Mouse (Mus musculus) neural tube, postnatal 0 days (tissue): ENCODE results near the gene Rhox4f. TPM values are rescaled to one million over a fixed set of nuclear protein-coding genes. Genes with fewer than 3 reads are reported as not detected.

ENCODE experiments used
- polyA plus RNA-seq: library from polyadenylated mRNA; unstranded; fragments of >200 nt; fragmentation: Nextera tagmentation; extraction: Ambion mirVana; gene quantifications from 2 replicates; pipeline ENCODE4 v1.2.1, GENCODE M21; 2015

Gene Rhox4f
- polyA plus RNA-seq = not detected in 2 replicates

DNA sequence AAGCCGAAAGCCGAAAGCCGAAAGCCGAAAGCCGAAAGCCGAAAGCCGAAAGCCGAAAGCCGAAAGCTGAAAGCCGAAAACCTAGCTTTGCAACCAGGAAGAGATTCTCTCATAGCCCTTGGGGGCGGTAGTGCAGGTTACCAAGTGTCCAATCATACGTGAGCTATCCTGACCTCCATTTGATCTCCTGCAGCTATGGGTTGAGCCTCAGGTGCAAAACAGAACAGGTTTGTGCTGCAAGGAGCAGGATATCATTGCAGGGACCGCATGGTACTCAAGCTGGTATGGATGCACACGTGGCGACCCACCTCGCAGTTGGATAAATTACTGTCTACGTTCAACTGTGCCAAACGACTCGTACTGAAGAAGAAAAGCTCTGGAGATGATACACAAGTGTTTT is at the start of gene Rhox4f:
Rhox4f (minus strand) TSS at position 101 of the 400 bp plus-strand sequence.

DNA sequence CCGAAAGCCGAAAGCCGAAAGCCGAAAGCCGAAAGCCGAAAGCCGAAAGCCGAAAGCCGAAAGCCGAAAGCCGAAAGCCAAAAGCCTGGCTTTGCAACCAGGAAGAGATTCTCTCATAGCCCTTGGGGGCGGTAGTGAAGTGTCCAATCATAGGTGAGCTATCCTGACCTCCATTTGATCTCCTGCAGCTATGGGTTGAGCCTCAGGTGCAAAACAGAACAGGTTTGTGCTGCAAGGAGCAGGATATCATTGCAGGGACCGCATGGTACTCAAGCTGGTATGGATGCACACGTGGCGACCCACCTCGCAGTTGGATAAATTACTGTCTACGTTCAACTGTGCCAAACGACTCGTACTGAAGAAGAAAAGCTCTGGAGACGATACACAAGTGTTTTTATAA is 43.7 kb upstream of the Rhox4f start, which contains the start of gene Rhox4g:
Rhox4g (minus strand) TSS at position 101 of the 400 bp plus-strand sequence.

DNA sequence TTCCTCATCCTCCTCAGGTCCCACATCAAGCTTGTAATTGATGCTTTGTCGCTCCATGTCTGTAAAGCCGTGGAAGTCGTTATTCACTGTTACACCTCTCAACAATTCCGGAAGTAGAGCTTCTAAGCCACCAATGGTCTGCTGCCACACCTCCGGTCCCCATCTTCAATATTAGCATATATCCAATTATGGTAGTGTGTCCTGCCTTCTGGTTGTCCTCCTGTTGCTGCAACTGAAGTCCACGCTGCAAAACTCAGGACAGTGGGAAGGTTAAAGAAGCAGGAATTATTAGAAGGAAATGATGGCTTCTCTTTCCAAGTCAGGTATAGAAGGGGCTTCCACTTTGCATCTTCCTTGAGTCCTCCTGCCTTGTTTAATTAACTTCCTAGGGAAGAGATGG is 35.9 kb upstream of the Rhox4f start, which contains the start of gene Rhox2g:
Rhox2g (minus strand) TSS at position 101 of the 400 bp plus-strand sequence.

DNA sequence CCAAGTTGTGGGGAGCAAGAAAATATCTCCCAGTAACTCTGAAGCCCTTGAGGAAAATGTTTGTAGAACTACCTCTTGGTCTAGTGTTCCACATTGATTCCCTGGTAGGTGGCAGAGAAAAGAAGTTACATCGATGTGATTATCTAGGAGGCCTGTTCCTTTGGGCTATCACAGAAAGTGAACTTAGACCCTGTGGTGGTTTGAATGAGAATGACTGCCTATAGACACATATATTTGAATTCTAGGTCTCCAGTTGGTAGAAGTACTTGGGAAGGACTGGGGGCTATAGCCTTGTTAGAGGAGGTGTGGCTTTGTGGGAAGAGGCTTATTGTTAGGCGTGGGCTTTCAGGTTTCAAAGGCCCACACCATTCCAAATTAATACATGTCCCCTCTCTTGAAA is 21.0 kb upstream of the Rhox4f start, which contains the start of gene Rhox3g:
Rhox3g (minus strand) TSS at position 101 of the 400 bp plus-strand sequence.

DNA sequence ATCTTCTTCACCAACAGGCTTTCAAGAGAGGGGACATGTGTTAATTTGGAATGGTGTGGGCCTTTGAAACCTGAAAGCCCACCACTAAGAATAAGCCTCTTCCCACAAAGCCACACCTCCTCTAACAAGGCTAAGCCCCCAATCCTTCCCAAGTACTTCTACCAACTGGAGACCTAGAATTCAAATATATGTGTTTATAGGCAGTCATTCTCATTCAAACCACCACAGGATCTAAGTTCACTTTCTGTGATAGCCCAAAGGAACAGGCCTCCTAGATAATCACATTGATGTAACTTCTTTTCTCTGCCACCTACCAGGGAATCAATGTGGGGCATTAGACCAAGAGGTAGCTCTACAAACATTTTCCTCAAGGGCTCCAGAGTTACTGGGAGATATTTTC is 26.8 kb downstream of the Rhox4f start, which contains the start of gene Rhox3f:
Rhox3f (plus strand) TSS at position 301 of the 400 bp plus-strand sequence.

DNA sequence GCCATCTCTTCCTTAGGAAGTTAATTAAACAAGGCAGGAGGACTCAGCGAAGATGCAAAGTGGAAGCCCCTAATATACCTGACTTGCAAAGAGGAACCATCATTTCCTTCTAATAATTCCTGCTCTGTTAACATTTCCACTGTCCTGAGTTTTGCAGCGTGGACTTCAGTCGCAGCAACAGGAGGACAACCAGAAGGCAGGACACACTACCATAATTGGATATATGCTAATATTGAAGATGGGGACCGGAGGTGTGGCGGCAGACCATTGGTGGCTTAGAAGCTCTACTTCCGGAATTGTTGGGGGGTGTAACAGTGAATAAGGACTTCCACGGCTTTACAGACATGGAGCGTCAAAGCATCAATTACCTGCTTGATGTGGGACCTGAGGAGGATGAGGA is 36.4 kb downstream of the Rhox4f start, which contains the start of gene Rhox2f:
Rhox2f (plus strand) TSS at position 301 of the 400 bp plus-strand sequence.

DNA sequence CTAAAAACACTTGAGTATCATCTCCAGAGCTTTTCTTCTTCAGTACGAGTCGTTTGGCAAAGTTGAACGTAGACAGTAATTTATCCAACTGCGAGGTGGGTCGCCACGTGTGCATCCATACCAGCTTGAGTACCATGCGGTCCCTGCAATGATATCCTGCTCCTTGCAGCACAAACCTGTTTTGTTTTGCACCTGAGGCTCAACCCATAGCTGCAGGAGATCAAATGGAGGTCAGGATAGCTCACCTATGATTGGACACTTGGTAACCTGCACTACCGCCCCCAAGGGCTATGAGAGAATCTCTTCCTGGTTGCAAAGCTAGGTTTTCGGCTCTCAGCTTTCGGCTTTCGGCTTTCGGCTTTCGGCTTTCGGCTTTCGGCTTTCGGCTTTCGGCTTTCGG is 50.4 kb downstream of the Rhox4f start, which contains the start of gene Rhox4e:
Rhox4e (plus strand) TSS at position 301 of the 400 bp plus-strand sequence.

Other genes with a start within 250 kb of the Rhox4f start
- not detected in 2 replicates for gene Rhox3a2, start 227.7 kb downstream of the Rhox4f start, polyA plus RNA-seq
- not detected in 2 replicates for gene Rhox4a2, start 216.9 kb downstream of the Rhox4f start, polyA plus RNA-seq
- not detected in 2 replicates for gene Rhox2b, start 195.6 kb downstream of the Rhox4f start, polyA plus RNA-seq
- not detected in 2 replicates for gene Rhox4b, start 175.2 kb downstream of the Rhox4f start, polyA plus RNA-seq
- gene Rhox2c, start 154.0 kb downstream of the Rhox4f start, polyA plus RNA-seq = not detected in 2 replicates
- not detected in 2 replicates for gene Rhox3c, start 149.1 kb downstream of the Rhox4f start, polyA plus RNA-seq
- gene Rhox4c, start 127.4 kb downstream of the Rhox4f start, polyA plus RNA-seq = not detected in 2 replicates
- not detected in 2 replicates for gene Rhox2d, start 114.3 kb downstream of the Rhox4f start, polyA plus RNA-seq
- gene Rhox4d, start 93.3 kb downstream of the Rhox4f start, polyA plus RNA-seq = not detected in 2 replicates
- not detected in 2 replicates for gene Rhox2e, start 77.3 kb downstream of the Rhox4f start, polyA plus RNA-seq
- gene Rhox3e, start 65.7 kb downstream of the Rhox4f start, polyA plus RNA-seq = not detected in 2 replicates
- not detected in 2 replicates for gene Rhox4e, start 50.3 kb downstream of the Rhox4f start, polyA plus RNA-seq
- gene Rhox2f, start 36.3 kb downstream of the Rhox4f start, polyA plus RNA-seq = not detected in 2 replicates
- gene Rhox3f, start 26.7 kb downstream of the Rhox4f start, polyA plus RNA-seq = not detected in 2 replicates
- gene Rhox3g, start 20.9 kb upstream of the Rhox4f start, polyA plus RNA-seq = not detected in 2 replicates
- not detected in 2 replicates for gene Rhox2g, start 35.8 kb upstream of the Rhox4f start, polyA plus RNA-seq
- not detected in 2 replicates for gene Rhox4g, start 43.6 kb upstream of the Rhox4f start, polyA plus RNA-seq
- gene Rhox3h, start 61.1 kb upstream of the Rhox4f start, polyA plus RNA-seq = not detected in 2 replicates
- gene Rhox2h, start 65.6 kb upstream of the Rhox4f start, polyA plus RNA-seq = not detected in 2 replicates
- gene Rhox5, start 197.1 kb upstream of the Rhox4f start, polyA plus RNA-seq = 0.35 and 0.75 TPM in 2 replicates
- not detected in 2 replicates for gene Rhox6, start 219.2 kb upstream of the Rhox4f start, polyA plus RNA-seq
- not detected in 2 replicates for gene Rhox7a, start 224.0 kb upstream of the Rhox4f start, polyA plus RNA-seq